Mouse (Mus musculus) hindbrain, embryonic 10.5 days (tissue): Measurements from ENCODE around the gene Tbx6. TPM values are rescaled to one million over a fixed set of nuclear protein-coding genes. Genes with fewer than 3 reads are reported as not detected.
A peak's percentile ranks its signal among the peaks of the same experiment; 100 is the strongest.

Experiments used
- DNase-seq: peaks from one replicate; pipeline ENCODE4 v3.0.0-alpha.2; 2017; ENCODE audit warnings: low spot score
- H3K27ac ChIP-seq: fragments of 300-500 bp; sonication (generic); 2 replicates; pipeline ENCODE4 v1.5.1; 2016; ENCODE audit warnings: mild to moderate bottlenecking, moderate library complexity
- H3K27me3 ChIP-seq: fragments of 300-500 bp; sonication (generic); 2 replicates; pipeline ENCODE4 v1.6.1; 2016; ENCODE audit warnings: mild to moderate bottlenecking; ENCODE audit not compliant: poor library complexity, insufficient read depth, severe bottlenecking
- H3K36me3 ChIP-seq: fragments of 300-500 bp; sonication (generic); 2 replicates; pipeline ENCODE4 v1.6.1; 2016; ENCODE audit warnings: mild to moderate bottlenecking, moderate library complexity
- H3K4me1 ChIP-seq: fragments of 300-500 bp; sonication (generic); replicated peaks from 2 replicates; pipeline ENCODE4 v1.6.1; 2016; ENCODE audit warnings: mild to moderate bottlenecking
- H3K4me3 ChIP-seq: fragments of 300-500 bp; sonication (generic); 2 replicates; pipeline ENCODE4 v1.5.1; 2016; ENCODE audit warnings: mild to moderate bottlenecking, moderate library complexity
- H3K9me3 ChIP-seq: fragments of 300-500 bp; sonication (generic); 2 replicates; pipeline ENCODE4 v1.6.1; 2016; ENCODE audit warnings: mild to moderate bottlenecking, moderate library complexity
- WGBS: fragments of 180-500 bp; shearing (Covaris S2); methylation state at CpG from one replicate; pipeline ENCODE4 v1.1.7; 2016; 5-methylcytosine and 5-hydroxymethylcytosine counted together
- polyA plus RNA-seq: library from polyadenylated mRNA; unstranded; fragments of >200 nt; fragmentation: Nextera tagmentation; extraction: Ambion mirVana; gene quantifications from 2 replicates; pipeline ENCODE4 v1.2.1, GENCODE M21; 2016

The Tbx6 gene
- polyA plus RNA-seq, 1 experiment from 2014 or later = 0.47 TPM

DNA sequence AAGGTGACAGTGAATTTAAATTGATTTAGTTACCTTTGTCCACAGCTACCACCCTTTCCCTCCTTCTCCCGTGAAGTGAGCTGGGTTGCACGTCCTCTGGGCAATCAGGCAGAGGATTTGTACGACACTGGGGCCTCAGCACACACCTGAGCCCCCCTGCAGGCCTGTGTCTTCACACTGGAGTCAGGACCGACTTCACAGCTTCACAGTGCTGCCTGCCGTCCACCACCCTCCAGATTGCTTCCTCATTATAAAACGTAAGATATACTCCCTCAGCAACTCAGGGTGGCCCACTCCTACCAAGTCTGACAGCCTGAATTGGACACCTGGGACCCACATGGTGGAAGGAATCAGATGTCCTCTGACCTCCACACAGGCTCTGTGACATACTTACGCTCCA is 22.7 kb upstream of the Tbx6 start:
- 64% methylated on average over 7 of the region's 7 CpGs for WGBS
- H3K4me1 ChIP-seq = peaks cover 51% of the 10 kb centered on the region

DNA sequence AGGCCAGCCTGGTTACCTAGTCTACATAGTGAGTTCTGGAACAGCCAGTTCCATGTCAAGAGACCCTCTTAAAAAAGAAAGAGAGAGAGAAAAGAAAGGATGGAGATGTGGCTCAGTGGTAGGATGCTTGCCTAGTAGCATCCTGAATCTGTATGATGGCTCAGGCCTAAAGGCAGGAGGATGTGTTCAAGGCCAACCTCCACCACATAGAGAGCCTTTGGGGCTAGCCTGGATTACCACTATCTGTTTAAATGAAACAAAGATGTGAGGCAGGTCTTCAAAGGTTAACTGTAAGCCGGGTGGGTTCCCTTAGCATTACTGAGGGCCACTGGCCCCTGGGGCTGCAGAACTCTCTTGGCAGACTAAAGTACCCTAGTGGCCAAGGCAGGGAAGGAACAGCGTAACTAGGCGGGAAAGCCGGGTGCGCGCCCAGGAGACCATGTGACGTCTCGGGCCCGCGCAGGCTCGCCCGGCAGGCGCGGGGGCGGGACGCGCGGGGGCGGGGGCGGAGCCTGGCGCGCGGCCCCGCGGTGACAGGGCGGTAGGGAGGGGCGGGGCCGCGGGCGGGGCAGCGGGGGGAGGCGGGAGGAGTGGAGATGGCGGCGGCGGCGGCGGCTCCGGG is 22.1 kb upstream of the Tbx6 start, which contains the start of gene Mapk3:
Gene Mapk3, plus strand, starts transcription at position 552 of the 622 bp plus-strand sequence.
- peak within 1 kb of the TSS; percentile 95 for H3K27ac ChIP-seq
- H3K27me3 ChIP-seq = no peaks in the 10 kb centered on the region
- peaks cover 30% of the 10 kb centered on the region for H3K36me3 ChIP-seq
- peaks cover 51% of the 10 kb centered on the region for H3K4me1 ChIP-seq
- H3K4me3 ChIP-seq = peak within 1 kb of the TSS; percentile 67
- DNase-seq = peak; percentile 91
- no peaks in the 10 kb centered on the region for H3K9me3 ChIP-seq
- WGBS = 3% methylated on average over 19 of the region's 38 CpGs

More for the DNA sequence above, 22.7 kb upstream of the Tbx6 start:
- Histone ChIP-seq H3K27me3 (no peaks in the 10 kb centered on the region), H3K27ac (peak overlapping the region; percentile 95; the same call in 1 of the 2 replicates), H3K4me3 (0 out of 2 replicates have a peak overlapping the region, but pooled peaks have one; percentile 67), H3K9me3 (no peaks in the 10 kb centered on the region), H3K36me3 (peaks cover 24% of the 10 kb centered on the region)
- no peak for DNase-seq

DNA sequence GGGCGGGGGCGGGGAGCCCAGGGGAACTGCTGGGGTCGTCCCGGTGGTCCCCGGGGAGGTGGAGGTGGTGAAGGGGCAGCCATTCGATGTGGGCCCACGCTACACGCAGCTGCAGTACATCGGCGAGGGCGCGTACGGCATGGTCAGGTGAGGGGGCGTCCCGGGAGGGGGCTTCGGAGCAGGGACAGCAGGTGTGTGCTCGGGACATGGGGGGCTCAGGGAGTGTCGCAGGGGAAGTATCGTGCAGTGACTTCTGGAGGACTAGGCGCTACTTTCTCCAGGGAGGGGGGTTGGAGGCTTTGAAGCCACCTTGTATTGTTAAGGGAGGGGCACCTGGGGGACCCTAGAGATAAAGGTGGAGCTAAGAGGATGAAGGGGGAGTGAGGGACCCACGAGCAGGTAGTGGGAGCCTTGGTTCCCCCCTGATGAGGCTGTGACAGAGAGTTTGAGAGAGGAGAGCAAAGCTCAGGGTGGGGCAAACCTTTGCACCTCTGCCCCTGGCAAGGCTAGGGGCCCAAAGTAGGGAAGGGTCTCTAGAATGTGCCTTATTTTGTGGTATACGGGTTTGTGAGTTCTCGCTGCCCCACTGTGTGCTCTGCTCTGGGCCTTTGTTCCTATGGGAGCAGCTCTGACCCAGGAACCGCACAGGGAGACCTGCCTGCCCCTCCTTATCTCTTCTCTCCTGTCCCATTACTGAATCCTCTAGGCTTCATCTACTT is 21.5 kb upstream of the Tbx6 start:
- peak overlapping the region; percentile 95 for H3K27ac ChIP-seq
- peak overlapping the region; percentile 67 for H3K4me3 ChIP-seq
- no peaks in the 10 kb centered on the region for H3K9me3 ChIP-seq
- WGBS = under 1% methylated on average over 23 of the region's 24 CpGs
- H3K36me3 ChIP-seq = peaks cover 37% of the 10 kb centered on the region
- no peak for DNase-seq
- H3K4me1 ChIP-seq = peaks cover 47% of the 10 kb centered on the region
- H3K27me3 ChIP-seq = no peaks in the 10 kb centered on the region

- Histone ChIP-seq H3K4me3 (peak overlapping the region; percentile 67), H3K4me1 (peaks cover 41% of the 10 kb centered on the region), H3K36me3 (peaks cover 43% of the 10 kb centered on the region), H3K9me3 (no peaks in the 10 kb centered on the region), H3K27ac (peak overlapping the region; percentile 95), H3K27me3 (no peaks in the 10 kb centered on the region)
- DNase-seq = peak; percentile 42
- WGBS = 18% methylated on average over 3 of the region's 3 CpGs
These were observed 20.9 kb upstream of the Tbx6 start for GRCm38 (mm10) chr7:126760391-126760802.

GRCm38 (mm10) chr7:126760956-126761355 is 20.3 kb upstream of the Tbx6 start:
- 75% methylated on average over 4 of the region's 4 CpGs for WGBS
- DNase-seq = no peak
- no peaks in the 10 kb centered on the region for H3K27me3 ChIP-seq
- H3K4me3 ChIP-seq = peak overlapping the region; percentile 67; the same call in 1 of the 2 replicates
- H3K36me3 ChIP-seq = peaks cover 48% of the 10 kb centered on the region
- H3K9me3 ChIP-seq = no peaks in the 10 kb centered on the region
- peak overlapping the region; percentile 95 for H3K27ac ChIP-seq
- H3K4me1 ChIP-seq = peaks cover 41% of the 10 kb centered on the region

- H3K27ac ChIP-seq = peak overlapping the region; percentile 95; the same call in 1 of the 2 replicates
- 81% methylated on average over 6 of the region's 6 CpGs for WGBS
- H3K4me1 ChIP-seq = peaks cover 41% of the 10 kb centered on the region
- peaks cover 55% of the 10 kb centered on the region for H3K36me3 ChIP-seq
- no peaks in the 10 kb centered on the region for H3K27me3 ChIP-seq
- no peaks in the 10 kb centered on the region for H3K9me3 ChIP-seq
- DNase-seq = no peak
- H3K4me3 ChIP-seq = no peak overlapping the region
These were observed 19.7 kb upstream of the Tbx6 start for GRCm38 (mm10) chr7:126761529-126762067.

DNA sequence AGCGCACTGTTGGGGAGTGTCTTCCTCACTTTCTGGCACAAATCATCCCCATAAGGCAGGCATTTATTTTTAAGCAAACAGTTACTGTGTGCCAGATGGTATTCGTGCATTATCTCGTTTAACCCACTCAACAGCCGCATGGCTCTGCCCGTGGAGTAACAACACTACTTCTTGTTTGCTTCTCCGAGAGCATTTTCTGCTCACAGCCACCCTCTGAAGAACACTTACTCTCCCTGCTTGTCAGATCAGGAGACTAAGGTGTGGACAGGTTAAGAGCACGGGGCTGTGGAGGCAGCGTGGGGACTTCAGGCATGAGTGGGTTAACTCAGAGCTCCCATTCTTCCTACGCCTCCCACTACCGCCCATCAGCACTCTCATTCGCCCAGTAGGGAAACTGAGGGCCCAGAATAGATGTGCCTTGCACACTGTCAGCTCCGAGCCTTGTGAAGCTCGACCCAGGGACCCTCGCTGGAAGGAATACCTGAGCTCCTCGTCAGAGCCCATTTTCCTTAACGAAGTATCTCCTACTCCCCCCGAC is 18.7 kb upstream of the Tbx6 start:
- 0 out of 2 replicates have a peak overlapping the region, but pooled peaks have one; percentile 3 for H3K4me3 ChIP-seq
- H3K27ac ChIP-seq = peak overlapping the region; percentile 51
- peaks cover 64% of the 10 kb centered on the region for H3K36me3 ChIP-seq
- WGBS = 76% methylated on average over 17 of the region's 17 CpGs
- peaks cover 41% of the 10 kb centered on the region for H3K4me1 ChIP-seq
- DNase-seq = no peak
- H3K9me3 ChIP-seq = no peaks in the 10 kb centered on the region
- H3K27me3 ChIP-seq = no peaks in the 10 kb centered on the region

GRCm38 (mm10) chr7:126765540-126765939 is 15.7 kb upstream of the Tbx6 start:
- no peaks in the 10 kb centered on the region for H3K27me3 ChIP-seq
- WGBS = 94% methylated on average over 9 of the region's 9 CpGs
- peaks cover 26% of the 10 kb centered on the region for H3K4me1 ChIP-seq
- H3K4me3 ChIP-seq = no peak overlapping the region
- no peak for DNase-seq
- H3K36me3 ChIP-seq = peaks cover 94% of the 10 kb centered on the region
- no peak overlapping the region for H3K27ac ChIP-seq
- no peaks in the 10 kb centered on the region for H3K9me3 ChIP-seq

DNA sequence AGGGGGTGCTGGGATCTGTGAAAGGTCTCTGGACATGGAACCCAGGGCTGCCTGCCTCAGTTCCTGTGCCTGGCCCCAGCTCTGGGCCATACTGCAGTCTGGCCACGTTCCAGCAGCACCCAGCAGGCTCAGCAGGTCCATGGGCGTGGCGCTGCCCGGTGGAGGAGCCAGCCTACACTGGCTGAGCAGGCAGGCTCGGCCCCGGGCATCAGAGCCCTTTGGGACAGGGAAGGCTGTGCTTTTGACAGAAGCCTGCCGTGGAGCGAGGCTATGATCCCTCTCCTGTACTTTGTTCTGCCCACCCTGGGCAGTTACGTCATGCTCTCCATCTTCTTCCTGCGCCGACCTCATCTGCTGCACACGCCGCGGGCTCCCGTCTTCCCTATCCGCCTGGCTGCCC is 15.1 kb upstream of the Tbx6 start, which contains the start of gene Gdpd3:
Gene Gdpd3, plus strand, starts transcription at position 134 of the 400 bp plus-strand sequence.
- DNase-seq = no peak
- Histone ChIP-seq H3K27me3 (no peaks in the 10 kb centered on the region), H3K36me3 (peaks cover 98% of the 10 kb centered on the region), H3K4me1 (peaks cover 20% of the 10 kb centered on the region), H3K4me3 (no peak within 1 kb of the TSS), H3K27ac (no peak within 1 kb of the TSS), H3K9me3 (no peaks in the 10 kb centered on the region)
- WGBS = 94% methylated on average over 16 of the region's 16 CpGs

GRCm38 (mm10) chr7:126767001-126767400 is 14.3 kb upstream of the Tbx6 start:
- Histone ChIP-seq H3K27ac (no peak overlapping the region), H3K4me3 (no peak overlapping the region), H3K27me3 (no peaks in the 10 kb centered on the region), H3K9me3 (no peaks in the 10 kb centered on the region), H3K4me1 (peaks cover 12% of the 10 kb centered on the region), H3K36me3 (peaks cover 91% of the 10 kb centered on the region)
- DNase-seq = no peak
- 92% methylated on average over 8 of the region's 8 CpGs for WGBS

DNA sequence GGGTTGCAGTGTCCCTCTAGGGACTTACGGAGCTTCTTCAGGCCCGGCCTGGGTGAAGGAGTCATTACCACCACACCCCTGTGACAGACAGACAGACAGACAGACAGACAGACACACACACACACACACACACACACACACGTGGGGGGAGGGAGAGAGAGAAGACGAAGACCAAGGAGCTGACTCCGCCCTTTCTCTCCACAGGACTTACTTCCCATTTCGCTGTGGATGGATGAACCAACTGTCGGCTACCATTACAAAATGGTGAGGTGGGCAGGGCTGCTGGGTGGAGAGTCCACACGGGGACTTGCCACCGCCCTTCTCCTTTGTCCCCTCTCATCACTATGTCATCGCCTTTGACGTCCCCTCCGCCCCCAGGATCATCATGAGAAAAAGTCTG is 10.5 kb upstream of the Tbx6 start:
- peaks cover 66% of the 10 kb centered on the region for H3K36me3 ChIP-seq
- H3K27ac ChIP-seq = no peak overlapping the region
- peaks cover 3% of the 10 kb centered on the region for H3K4me1 ChIP-seq
- no peaks in the 10 kb centered on the region for H3K27me3 ChIP-seq
- H3K4me3 ChIP-seq = no peak overlapping the region
- H3K9me3 ChIP-seq = no peaks in the 10 kb centered on the region
- WGBS = 84% methylated on average over 12 of the region's 12 CpGs
- DNase-seq = no peak

DNA sequence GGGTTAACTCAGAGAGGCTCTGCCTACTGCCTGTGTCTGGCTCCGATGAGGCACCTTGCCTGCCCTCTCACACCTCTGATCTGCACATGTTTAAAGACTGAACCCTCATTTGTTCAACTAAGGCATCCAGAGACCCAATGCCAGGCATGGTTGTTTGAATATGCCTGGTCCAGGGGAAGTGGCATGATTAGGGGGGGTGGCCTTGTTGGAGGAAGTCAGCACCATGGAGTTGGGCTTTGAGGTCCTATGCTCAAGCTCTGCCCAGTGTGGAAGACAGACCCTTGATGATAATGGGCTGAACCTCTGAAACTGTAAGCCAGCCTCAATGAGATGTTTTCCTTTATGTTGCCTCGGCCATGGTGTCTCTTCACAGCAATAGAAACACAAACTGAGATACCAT is 7.9 kb upstream of the Tbx6 start:
- peaks cover 28% of the 10 kb centered on the region for H3K4me1 ChIP-seq
- 88% methylated on average over 2 of the region's 2 CpGs for WGBS
- no peak for DNase-seq
- H3K36me3 ChIP-seq = peaks cover 41% of the 10 kb centered on the region
- no peaks in the 10 kb centered on the region for H3K9me3 ChIP-seq
- H3K4me3 ChIP-seq = no peak overlapping the region
- H3K27me3 ChIP-seq = no peaks in the 10 kb centered on the region
- H3K27ac ChIP-seq = no peak overlapping the region

GRCm38 (mm10) chr7:126774463-126774862 is 6.8 kb upstream of the Tbx6 start:
- Histone ChIP-seq H3K4me1 (peaks cover 29% of the 10 kb centered on the region), H3K9me3 (no peaks in the 10 kb centered on the region), H3K27me3 (no peaks in the 10 kb centered on the region), H3K4me3 (no peak overlapping the region), H3K27ac (no peak overlapping the region), H3K36me3 (peaks cover 30% of the 10 kb centered on the region)
- DNase-seq = no peak
- WGBS = 77% methylated on average over 2 of the region's 2 CpGs
